Mouse (Mus musculus) kidney, adult 18-20 months (tissue): Measurements from ENCODE around the gene Bri3.

Experiments used
- DNase-seq: peaks from one replicate; pipeline ENCODE4 v3.0.0; 2021

The Bri3 gene

DNA sequence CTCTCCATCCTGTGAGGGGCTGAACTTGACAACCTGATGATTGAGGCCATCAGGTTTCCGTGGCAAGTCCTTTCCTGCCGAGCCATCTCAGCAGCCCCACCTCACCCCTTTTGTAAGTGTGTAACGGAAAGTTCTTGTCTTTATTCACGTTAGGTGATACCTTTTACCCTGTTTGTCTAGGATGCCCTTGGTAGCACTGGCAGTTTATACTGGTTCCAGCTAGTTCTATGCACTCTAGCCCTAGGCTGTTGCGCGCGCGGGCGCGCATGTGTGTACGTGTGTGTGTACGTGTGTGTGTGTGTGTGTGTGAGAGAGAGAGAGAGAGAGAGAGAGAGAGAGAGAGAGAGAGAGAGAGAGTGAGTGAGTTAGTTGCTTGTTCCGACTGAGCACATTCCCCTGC lies 19.3 kb downstream of the Bri3 start:
- DNase-seq: peak; percentile 33

- peak; percentile 67 for DNase-seq
Observed at GRCm38 (mm10) chr5:144267535-144268241, 23.5 kb downstream of the Bri3 start.

DNA sequence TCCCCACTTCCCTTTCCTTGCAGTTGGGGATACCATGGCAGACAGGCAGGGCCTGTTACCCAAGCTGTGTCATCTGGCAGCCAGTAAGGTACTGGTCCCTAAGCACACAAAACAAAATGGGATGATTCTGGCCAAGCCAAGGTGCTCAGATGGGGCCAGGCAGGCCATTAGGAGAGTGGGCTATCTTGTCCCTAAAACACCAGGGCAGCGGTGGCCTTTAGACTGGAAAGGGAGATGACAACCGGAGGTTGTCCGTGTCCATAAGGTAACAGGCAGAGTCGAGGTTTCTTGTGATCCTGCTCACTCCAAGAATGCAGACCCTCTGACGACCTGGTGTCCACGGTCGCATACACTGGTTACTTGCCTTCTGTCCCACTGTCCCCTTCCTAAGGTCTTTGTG lies 25.7 kb downstream of the Bri3 start:
- no peak for DNase-seq

- DNase-seq: no peak
Observed at GRCm38 (mm10) chr5:144270420-144270819, 26.2 kb downstream of the Bri3 start.

DNA sequence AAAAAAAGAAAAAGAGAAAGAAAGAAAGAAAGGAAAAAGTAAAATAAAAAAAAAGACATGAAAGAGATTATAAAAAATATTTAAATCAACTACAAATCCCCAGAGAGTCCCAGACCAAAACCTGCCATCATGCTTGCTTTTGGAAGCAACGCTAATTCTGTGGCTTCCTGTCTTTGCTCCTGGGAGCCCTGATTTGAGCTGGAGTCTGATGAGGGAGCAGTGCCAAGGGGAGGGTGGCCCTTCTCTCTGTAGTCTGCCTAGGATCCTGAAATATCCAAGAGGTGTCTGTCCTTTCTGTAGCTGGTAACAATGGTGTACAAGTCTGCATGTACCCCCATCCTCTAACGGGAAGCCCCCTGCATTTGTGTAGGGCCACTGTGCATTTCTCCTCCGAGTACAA lies 26.9 kb downstream of the Bri3 start:
- DNase-seq: no peak

- DNase-seq: no peak
Observed at GRCm38 (mm10) chr5:144271772-144272171, 27.5 kb downstream of the Bri3 start.

DNA sequence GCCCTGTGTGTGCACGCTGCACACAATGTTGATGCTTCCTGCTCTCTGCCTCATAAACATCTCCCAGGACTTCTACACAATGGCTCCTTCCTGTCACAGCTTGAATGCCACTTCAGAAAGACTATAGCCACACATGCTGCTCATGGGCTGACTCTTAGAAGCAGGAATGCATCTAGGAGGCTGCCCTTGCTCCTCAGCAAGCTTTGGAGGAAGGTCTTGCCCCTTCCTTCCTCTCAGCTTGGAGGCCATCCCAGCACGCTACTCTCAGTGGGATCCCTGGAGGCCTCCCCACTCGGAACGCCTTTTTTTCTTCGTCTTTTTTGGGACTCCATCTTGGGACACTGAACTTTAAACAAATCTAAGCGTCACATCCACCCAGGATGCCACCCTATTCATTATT lies 30.7 kb downstream of the Bri3 start:
- DNase-seq: no peak

DNA sequence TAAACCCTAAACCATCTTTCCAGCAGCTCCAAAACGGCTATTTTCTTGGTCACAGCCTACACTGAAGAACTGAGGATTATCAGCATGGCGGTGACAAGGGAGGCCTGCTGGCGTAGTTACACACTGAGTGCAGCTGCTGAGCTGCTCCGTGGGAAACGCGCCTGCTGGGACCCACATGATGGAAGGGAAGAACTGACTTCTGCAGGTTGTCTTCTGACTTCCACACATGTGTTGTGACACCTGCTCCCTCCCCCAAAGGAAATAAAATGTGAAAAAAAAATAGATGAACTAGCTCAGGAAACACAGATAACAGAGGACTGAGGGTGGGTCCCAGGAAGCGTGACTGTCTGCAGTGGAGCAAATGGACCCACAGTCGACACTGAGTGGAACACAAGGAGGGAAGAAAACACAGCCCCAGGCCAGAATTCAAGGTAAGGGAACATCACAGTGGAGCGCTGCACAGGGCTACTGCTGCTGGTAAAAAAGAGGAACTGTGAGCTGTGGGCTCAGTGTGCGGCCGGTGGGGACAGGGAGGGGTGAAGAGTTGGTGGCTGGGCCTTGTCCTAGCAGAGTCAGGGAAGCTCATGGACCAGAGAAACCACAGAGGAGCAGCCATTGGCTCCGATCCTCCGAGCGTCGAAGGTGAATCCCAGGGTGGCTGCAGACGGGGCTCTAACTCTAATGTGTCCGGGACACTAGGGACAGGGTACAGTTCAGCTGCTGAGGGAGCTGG lies 32.8 kb downstream of the Bri3 start:
- no peak for DNase-seq

DNA sequence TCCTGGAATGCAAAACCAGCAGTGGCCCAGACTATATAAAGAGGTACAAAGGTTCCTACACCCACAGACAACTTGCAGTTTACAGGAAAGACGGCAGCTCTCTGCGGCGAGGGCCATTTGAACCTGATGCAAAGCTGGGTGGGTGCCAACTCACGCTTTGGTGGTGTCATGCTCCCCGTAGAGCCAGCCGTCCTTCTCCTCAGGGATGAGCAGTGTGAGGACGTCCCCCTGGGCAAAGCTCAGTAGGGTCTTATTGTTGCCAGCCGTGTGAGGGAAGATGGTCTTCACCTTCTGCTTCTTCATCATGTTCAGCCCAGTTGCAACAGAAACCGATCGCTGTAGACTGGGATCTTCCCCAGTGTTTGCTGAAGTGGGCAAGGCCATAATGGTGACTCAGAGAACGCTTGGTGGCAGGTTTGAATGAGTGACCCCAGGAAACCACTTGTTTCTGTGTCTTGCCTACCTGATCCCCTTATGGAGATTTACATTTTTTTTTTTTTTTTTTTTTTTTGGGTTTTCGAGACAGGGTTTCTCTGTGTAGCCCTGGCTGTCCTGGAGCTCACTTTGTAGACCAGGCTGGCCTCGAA lies 34.2 kb downstream of the Bri3 start:
- DNase-seq: no peak

DNA sequence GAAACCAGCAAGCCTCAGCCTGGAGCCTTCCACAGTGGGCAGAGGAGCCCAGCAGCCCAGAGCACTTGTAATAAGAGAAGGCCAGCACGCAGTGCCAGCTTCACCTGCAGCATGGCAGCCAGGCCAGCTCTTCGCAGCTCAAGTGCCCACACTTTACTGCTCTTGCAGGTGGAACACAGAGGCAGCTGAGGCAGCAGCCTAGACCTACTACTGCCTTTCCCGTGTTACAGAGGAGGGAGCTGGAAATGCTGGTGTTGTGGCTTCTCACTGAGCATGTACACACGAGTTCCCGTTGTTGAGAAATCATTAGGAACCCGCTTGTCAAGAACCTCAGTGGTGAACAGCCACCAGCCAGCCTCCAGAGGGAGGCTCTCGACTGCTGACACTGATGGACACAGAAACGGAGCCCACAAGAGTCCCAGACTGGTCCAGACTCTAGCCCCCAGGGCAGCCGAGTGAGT lies 34.9 kb downstream of the Bri3 start:
- no peak for DNase-seq

- no peak for DNase-seq
Observed at GRCm38 (mm10) chr5:144279926-144280325, 35.7 kb downstream of the Bri3 start.

DNA sequence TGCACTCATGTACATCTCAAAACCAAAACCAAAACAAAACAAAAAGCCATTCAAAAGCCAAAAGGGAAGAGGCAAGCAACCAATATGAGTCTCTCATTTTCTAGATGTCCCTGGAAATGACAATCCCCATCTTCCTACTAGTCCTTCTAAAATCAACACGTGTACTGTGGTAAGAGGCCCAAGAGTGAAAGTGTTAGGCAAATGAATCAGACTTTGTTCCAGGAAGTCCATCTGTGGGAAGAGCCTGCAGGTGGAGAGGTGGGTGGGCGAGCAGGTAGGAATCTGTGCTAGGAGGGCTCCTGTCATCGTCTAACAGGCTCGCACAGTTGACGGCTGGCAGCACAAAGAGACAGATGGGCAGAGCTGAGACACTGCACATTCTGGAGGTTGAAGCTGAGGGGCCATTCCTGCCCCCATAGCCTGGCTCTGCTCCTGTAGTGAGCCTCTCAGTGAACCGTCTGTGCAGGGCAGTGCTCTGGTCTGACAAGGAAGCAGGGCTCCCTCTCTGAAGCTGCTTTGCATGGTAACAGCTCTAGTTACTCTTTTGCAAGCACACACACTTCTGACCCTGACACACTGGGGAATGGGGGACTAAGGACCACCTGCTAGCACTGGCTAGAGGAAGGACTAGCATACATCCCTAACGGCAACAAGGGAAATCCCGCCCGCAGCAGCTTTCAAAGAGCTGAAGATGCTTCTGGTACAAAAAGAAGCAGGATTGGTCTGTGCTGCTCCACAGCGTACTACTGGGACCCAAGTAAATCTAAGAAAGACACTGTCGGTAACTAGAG lies 38.4 kb downstream of the Bri3 start:
- no peak for DNase-seq

DNA sequence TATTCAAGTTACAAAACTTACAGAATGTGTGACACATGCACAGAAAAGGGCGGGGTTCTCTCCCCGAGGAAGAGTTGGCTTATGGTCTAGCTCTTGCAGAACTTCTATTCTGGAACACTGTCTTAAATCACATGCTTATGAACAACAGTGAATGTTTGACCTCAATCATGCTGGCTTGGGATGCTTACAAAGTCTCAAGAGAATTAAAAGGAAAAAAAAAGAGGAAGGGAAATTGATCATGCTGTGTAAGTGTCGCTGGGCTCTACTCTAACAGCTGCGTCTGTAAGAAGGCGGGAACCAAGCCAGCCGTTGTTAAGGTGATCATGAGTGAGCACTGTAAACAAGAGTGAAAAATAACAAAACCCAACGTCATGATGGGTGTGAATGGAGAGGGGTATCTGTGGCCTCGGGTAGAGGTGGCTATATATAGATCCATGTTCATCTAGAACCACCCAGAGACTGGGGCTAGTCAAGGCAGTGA lies 39.4 kb downstream of the Bri3 start:
- no peak for DNase-seq

DNA sequence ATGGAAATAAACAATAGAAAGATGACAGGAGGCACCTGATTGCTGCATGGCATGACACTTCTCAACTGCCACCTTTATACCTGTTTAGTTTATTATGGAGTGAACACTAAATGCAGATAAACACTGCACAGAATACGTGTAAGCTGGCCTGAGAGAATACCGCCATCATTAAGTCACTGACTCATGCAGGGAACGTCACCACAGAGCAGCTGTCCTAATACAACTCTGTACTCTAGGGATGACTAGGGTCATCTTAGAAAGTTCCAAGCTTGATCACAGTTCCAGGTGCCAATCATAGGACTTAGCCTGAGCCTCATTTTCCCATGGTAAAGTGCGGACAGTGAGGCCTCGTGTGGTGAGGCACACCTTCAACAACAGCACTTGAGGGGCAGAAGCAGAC lies 40.4 kb downstream of the Bri3 start:
- DNase-seq: no peak

- DNase-seq: no peak
Observed at GRCm38 (mm10) chr5:144286591-144287266, 42.5 kb downstream of the Bri3 start.

DNA sequence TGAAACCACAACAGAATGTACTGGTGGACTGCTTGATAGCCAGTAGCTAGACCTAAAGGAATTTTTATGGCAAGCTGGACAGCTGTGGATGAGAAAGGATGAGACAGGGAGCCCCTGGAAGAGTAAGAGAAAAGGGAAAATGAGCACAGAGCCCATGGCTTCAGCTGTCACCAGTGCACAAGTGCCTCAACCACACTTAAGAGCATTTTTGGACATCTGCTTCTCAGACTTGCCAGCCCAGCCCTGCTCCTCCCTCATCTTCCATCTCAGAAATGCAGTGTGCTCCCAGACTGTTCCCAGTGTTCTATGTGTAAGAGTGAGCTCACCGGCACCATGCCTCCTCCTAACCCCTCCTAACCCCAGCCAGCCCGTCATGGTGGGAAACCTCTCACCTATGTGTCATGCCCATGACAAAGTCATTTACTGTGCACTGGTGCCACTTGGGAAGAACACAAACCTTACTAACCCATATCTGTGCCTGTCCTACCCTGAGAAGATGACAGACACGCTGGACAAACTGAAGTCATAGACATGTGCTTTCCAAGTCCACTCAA lies 43.1 kb downstream of the Bri3 start:
- DNase-seq: no peak

- DNase-seq: no peak
Observed at GRCm38 (mm10) chr5:144288391-144288790, 44.2 kb downstream of the Bri3 start.

GRCm38 (mm10) chr5:144289769-144290440 lies 45.7 kb downstream of the Bri3 start:
- DNase-seq: no peak

DNA sequence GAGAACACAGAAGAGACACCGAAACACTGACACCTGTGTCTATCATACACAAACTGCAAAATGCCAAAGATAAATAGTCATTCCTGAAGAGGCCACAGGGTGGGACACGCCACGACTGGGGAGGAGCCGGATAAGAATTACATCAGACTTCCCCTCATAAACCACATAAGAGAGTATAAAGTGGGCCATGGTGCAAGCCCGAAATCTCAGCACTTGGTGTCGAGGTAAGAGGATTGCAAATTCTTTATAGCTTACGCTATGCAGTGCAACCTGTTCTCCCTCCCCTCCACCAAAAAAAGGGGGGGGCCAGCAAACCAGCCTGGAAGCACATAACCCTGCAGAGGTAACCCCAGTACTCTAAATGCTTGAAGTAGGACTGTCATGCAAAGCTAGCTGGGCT lies 50.7 kb downstream of the Bri3 start:
- DNase-seq: no peak

GRCm38 (mm10) chr5:144295357-144295756 lies 51.1 kb downstream of the Bri3 start:
- no peak for DNase-seq

DNA sequence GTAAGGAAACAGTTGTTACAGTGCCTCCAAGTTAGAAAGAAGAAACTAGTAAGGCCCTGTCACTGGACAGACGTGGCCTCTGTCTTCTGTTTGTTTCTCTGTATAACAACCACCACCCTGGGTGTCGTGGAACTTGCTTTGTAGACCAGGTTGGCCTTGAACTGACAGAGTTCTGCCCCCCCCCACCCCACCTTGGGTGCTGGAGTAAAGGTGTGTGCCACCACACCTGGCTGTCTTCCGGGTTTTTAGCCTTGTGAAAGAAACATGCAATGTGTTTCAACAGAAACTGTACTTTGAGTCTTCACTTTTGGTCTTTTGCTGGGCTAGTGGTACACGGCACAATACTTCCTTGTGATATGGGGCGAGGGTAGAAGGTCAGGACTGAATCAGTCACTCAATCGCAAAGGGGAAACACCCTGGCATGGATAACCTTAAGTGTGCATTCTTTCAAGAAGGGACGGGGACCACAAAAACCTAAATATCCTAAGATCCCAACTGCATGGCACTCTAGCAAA lies 51.9 kb downstream of the Bri3 start:
- no peak for DNase-seq
